ENCODE assay signal across 24 mouse cellular contexts in genomic region chr1:188173859-188174258, GRCm38 (mm10).
"Had no signal": no experiment of that assay in that cellular context is flagged by ENCODE, and none has a peak within 500 bp of the region (broad histone marks: within the 10 kb centered on the region; RNA-seq: fewer than 3 reads in every experiment).

No protein-coding gene starts in this region.

- H3K27ac ChIP-seq: embryonic facial prominence, embryonic 10.5 days; embryonic facial prominence, embryonic 12.5 days; embryonic facial prominence, embryonic 13.5 days; embryonic facial prominence, embryonic 15.5 days; forebrain, embryonic 10.5 days; forebrain, embryonic 12.5 days; forebrain, embryonic 13.5 days; forebrain, embryonic 15.5 days; gastrocnemius, adult 2 months; heart, adult 2 months; heart, embryonic 10.5 days had no signal

- H3K9ac ChIP-seq: embryonic facial prominence, embryonic 12.5 days; embryonic facial prominence, embryonic 13.5 days; embryonic facial prominence, embryonic 15.5 days; forebrain, embryonic 12.5 days; forebrain, embryonic 13.5 days; forebrain, embryonic 15.5 days; forebrain, postnatal 0 days had no signal

- H3K4me1 ChIP-seq: embryonic facial prominence, embryonic 10.5 days; embryonic facial prominence, embryonic 12.5 days; embryonic facial prominence, embryonic 13.5 days; embryonic facial prominence, embryonic 15.5 days; forebrain, embryonic 10.5 days; forebrain, embryonic 12.5 days; forebrain, embryonic 13.5 days; forebrain, embryonic 15.5 days had no signal

- DNase-seq: cerebellum, adult 9-11 months; cerebellum, postnatal 10 days; cerebellum, postnatal 14 days; cerebellum, postnatal 25 days; cerebellum, postnatal 36 days; embryo, embryonic 11 days; forebrain, postnatal 0 days; gastrocnemius, adult 2 months; gastrocnemius, postnatal 10 days; gastrocnemius, postnatal 14 days; gastrocnemius, postnatal 25 days; gastrocnemius, postnatal 36 days; heart, adult 18-20 months; heart, adult 2 months had no signal

- H3K36me3 ChIP-seq: embryonic facial prominence, embryonic 10.5 days; embryonic facial prominence, embryonic 12.5 days; embryonic facial prominence, embryonic 13.5 days; embryonic facial prominence, embryonic 15.5 days; forebrain, embryonic 10.5 days; forebrain, embryonic 12.5 days; forebrain, embryonic 15.5 days had no signal

- H3K27me3 ChIP-seq: embryonic facial prominence, embryonic 12.5 days; embryonic facial prominence, embryonic 13.5 days; embryonic facial prominence, embryonic 15.5 days; forebrain, embryonic 12.5 days; forebrain, embryonic 13.5 days; forebrain, embryonic 15.5 days had no signal

- H3K4me3 ChIP-seq: embryonic facial prominence, embryonic 10.5 days; embryonic facial prominence, embryonic 12.5 days; embryonic facial prominence, embryonic 13.5 days; embryonic facial prominence, embryonic 15.5 days; erythroblast, embryonic 14.5 days; forebrain, embryonic 10.5 days; forebrain, embryonic 12.5 days; forebrain, embryonic 13.5 days; forebrain, embryonic 15.5 days; gastrocnemius, adult 2 months; heart, adult 2 months; heart, embryonic 10.5 days had no signal

- H3K9me3 ChIP-seq: embryonic facial prominence, embryonic 10.5 days; embryonic facial prominence, embryonic 12.5 days; embryonic facial prominence, embryonic 13.5 days; embryonic facial prominence, embryonic 15.5 days; forebrain, embryonic 10.5 days; forebrain, embryonic 12.5 days; forebrain, embryonic 13.5 days; forebrain, embryonic 15.5 days; heart, embryonic 10.5 days had no signal
